Mouse (Mus musculus): ENCODE data around the gene Pald1. TPM values are rescaled to one million over a fixed set of nuclear protein-coding genes. Genes with fewer than 3 reads are reported as not detected.

The Pald1 gene
- polyA plus RNA-seq, 1 experiment from 2014 or later = 22.8 TPM

DNA sequence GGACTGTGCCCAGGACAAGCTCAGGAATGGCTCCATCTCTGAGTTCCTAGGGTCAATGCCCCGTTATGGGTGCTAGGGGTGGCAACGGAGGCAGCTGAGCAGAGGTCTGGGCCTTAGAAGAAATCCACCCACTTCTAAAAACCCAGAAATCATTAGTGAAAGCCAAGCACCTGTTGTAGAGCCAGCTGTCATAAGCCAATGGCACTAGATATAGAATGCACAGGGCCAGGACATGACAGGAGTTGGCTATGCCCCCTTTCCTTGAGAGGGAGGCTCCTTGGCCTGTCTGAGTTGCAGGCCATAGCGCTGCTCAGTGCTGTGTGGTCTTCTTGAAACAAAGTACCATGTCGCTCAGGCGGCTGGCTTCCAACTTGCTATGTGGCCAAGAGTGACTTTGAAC, 17.1 kb upstream of the Pald1 start:
- Histone ChIP-seq H3K9me3 (no peaks in the 10 kb centered on the region), H3K27me3 (peaks cover 2% of the 10 kb centered on the region; the same call in 1 of the 2 replicates), H3K36me3 (no peaks in the 10 kb centered on the region), H3K4me2 (no peak overlapping the region), H3K9ac (no peak overlapping the region), H3K4me1 (no peaks in the 10 kb centered on the region), H3K4me3 (no peak overlapping the region), H3K27ac (no peak overlapping the region)
- 83% methylated on average over 5 of the region's 5 CpGs for WGBS
- no peak for ATAC-seq (ENCODE audit: insufficient number of reproducible peaks, low FRiP score, low TSS enrichment, low read depth)

DNA sequence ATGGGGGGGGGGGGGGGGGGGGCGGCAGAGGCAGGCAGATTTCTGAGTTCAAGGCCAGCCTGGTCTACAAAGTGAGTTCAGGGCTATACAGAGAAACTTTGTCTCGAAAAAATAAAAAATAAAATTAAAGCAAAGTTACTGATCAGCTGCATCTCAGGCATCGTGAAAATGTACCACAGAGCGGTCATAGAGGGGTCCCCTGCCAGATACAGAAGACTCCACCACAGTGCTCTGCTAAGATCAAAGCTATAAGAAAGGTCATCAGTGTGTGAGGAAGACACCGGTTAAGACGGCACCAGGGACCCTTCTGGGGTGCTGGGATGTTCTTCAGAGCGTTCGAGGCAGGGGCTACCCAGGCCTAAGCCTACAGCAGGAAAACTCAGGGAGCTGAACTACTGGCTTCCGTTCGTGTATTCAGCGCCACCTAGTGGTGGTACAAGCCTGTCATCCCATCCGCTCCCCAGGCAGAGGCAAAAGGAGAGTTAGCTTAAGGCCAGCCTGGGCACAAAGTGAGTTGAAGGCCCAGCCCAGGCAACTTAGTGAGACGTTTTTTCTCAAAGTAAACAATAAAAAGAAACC, 15.9 kb upstream of the Pald1 start:
- H3K27me3 ChIP-seq = no peaks in the 10 kb centered on the region
- no peaks in the 10 kb centered on the region for H3K9me3 ChIP-seq
- H3K9ac ChIP-seq = no peak overlapping the region
- peaks cover 3% of the 10 kb centered on the region; the same call in 1 of the 2 replicates for H3K4me1 ChIP-seq
- no peak overlapping the region for H3K4me3 ChIP-seq
- 23% methylated on average over 13 of the region's 13 CpGs for WGBS
- peak; percentile 58; the same call in 1 of the 2 replicates for ATAC-seq (ENCODE audit: insufficient number of reproducible peaks, low FRiP score, low TSS enrichment, low read depth)
- H3K4me2 ChIP-seq = no peak overlapping the region
- no peak overlapping the region for H3K27ac ChIP-seq
- H3K36me3 ChIP-seq = no peaks in the 10 kb centered on the region

DNA sequence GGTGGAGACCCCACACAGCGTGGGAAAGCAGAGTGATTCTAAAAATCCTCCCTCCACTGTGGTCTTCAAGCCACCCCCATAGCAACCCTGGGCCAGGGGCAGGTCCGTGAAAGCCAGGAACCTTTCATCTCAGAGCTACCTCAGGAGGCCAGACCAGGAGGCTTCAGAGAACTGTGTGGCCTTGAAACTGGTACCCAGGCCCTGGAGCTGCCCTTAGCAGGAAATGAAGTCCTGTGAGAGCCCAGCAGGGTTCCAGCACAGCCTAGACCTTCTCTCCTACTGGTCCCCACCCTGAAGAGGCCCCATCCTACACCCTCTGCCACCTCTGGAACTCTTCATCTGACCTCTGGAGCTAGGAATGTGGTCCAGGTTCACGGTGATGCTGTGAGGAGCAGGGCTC, 14.8 kb upstream of the Pald1 start:
- H3K27me3 ChIP-seq = no peaks in the 10 kb centered on the region
- ATAC-seq (ENCODE audit: insufficient number of reproducible peaks, low FRiP score, low TSS enrichment, low read depth) = no peak
- no peaks in the 10 kb centered on the region for H3K9me3 ChIP-seq
- no peaks in the 10 kb centered on the region for H3K36me3 ChIP-seq
- no peak overlapping the region for H3K27ac ChIP-seq
- no peak overlapping the region for H3K9ac ChIP-seq
- no peak overlapping the region for H3K4me3 ChIP-seq
- H3K4me2 ChIP-seq = no peak overlapping the region
- 44% methylated on average over 3 of the region's 3 CpGs for WGBS
- H3K4me1 ChIP-seq = peaks cover 3% of the 10 kb centered on the region; the same call in 1 of the 2 replicates

DNA sequence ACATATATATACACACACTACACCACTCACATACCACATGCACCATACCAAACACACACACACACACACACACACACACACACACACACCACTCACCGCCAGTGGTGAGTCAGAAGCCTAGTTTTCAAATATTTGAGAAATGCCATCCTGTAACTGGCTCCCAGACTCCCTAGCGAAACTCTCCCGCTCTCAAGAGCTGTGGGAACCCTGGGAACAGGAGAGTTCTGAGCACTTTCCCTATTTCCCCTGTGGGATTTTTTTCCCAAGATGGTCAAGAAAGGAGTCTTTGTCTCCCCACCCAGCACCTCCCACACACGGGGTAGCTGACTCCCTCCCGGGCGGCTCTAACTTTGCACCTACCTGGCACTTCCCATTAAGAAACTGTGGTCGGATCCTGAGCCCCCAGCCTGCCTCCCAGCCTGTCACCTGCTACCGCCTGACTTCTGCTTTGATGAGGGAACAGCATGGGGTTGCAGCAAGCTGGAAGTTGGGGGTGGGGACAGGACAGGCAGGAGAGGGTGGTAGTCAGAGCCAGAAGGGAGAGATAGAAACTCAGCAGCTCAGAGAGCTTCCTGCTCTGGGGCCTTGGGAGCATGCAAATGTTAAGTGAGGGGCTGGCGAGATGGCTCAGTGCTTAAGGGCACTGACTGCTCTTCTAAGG, 11.3 kb upstream of the Pald1 start:
- no peaks in the 10 kb centered on the region for H3K9me3 ChIP-seq
- no peak overlapping the region for H3K4me2 ChIP-seq
- no peaks in the 10 kb centered on the region for H3K36me3 ChIP-seq
- 14% methylated on average over 9 of the region's 9 CpGs for WGBS
- no peak overlapping the region for H3K4me3 ChIP-seq
- no peak overlapping the region for H3K27ac ChIP-seq
- H3K27me3 ChIP-seq = no peaks in the 10 kb centered on the region
- peaks cover 10% of the 10 kb centered on the region for H3K4me1 ChIP-seq
- H3K9ac ChIP-seq = no peak overlapping the region
- no peak for ATAC-seq (ENCODE audit: insufficient number of reproducible peaks, low FRiP score, low TSS enrichment, low read depth)

DNA sequence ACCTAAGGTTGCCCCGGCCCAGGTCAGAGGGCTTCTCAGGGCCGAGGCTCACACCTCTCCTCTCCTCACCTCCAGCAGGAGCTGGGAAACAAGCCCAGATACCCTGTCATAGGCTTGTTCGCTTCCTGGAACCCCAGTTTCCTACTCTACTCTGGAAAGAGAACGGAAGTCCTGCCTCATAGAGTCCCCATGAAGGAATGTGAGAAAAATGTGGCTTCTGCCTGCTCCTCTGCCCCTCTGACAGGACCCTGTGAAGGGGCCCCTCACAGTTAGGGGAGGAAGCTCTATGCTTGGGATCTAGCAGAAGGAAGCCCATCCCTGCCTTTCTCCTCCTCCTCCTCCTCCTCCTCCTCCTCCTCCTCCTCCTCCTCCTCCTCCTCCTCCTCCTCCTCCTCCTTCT, 9.3 kb upstream of the Pald1 start:
- 32% methylated on average over 4 of the region's 4 CpGs for WGBS
- no peak overlapping the region for H3K4me2 ChIP-seq
- H3K27ac ChIP-seq = no peak overlapping the region
- H3K36me3 ChIP-seq = no peaks in the 10 kb centered on the region
- H3K9ac ChIP-seq = no peak overlapping the region
- H3K27me3 ChIP-seq = no peaks in the 10 kb centered on the region
- no peak overlapping the region for H3K4me3 ChIP-seq
- H3K4me1 ChIP-seq = peaks cover 10% of the 10 kb centered on the region
- no peaks in the 10 kb centered on the region for H3K9me3 ChIP-seq
- ATAC-seq (ENCODE audit: insufficient number of reproducible peaks, low FRiP score, low TSS enrichment, low read depth) = no peak

DNA sequence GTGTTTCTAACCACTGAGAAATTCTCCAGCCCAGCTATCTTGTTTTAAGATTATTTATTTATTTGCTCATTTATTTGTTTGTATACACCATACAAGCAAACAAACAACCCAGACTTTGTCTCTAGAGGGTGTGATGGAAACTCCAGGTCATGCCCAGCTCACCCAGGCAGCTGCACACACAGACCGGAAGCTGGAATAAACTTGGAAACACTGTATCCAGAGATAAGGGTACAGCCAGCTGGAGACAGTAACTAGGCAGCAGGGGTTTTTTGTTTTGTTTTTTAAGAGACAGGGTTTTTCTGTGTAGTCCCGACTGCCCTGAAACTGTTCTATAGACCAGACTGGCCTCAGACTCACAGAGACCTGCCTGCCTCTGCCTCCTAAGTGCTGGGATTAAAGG, 6.8 kb upstream of the Pald1 start:
- Histone ChIP-seq H3K4me1 (peaks cover 10% of the 10 kb centered on the region), H3K27ac (no peak overlapping the region), H3K9me3 (no peaks in the 10 kb centered on the region), H3K9ac (no peak overlapping the region), H3K4me2 (no peak overlapping the region), H3K4me3 (no peak overlapping the region), H3K36me3 (no peaks in the 10 kb centered on the region), H3K27me3 (no peaks in the 10 kb centered on the region)
- 72% methylated on average over 2 of the region's 2 CpGs for WGBS
- ATAC-seq (ENCODE audit: insufficient number of reproducible peaks, low FRiP score, low TSS enrichment, low read depth) = no peak

DNA sequence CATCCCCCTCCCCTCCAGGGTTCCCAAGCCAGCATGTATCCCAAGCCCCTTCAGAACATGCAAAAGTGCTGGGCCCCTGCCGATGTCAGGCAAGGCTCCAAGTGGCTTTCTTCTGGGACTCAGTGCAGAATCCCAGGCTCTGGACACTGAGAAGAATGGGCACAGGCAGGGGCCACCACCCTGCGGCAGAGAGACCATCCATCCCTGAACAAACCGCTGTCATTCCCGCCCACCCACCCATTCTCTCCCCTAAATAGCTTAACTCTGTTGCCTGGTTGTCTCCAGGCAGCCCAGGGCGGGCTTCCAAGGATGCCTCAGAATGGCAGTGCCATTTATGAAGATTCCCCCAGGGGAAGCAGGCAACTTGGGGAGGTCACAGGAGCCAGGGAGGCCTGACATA, 5.7 kb upstream of the Pald1 start:
- H3K27me3 ChIP-seq = no peaks in the 10 kb centered on the region
- H3K4me3 ChIP-seq = no peak overlapping the region

DNA sequence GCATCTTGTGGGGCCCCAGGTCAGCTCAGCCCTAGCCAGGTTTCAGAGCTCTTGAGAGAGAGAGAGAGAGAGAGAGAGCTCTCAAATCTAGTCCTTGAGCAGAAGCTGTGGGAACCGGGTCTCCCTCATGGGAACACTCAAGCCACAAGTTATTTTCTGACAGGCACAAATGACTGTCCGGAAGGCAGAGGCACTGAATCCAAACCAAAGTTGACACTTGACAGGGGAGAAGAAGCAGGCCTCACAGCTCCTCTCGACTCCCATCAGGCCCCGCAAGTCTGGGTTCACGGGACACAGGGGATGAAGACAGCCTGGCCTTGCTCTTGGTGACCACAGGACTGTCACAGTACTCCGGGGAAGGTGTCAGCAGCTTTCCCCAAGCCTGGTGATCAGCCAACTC, 3.0 kb upstream of the Pald1 start:
- H3K4me2 ChIP-seq = no peak overlapping the region
- no peak overlapping the region for H3K27ac ChIP-seq
- H3K36me3 ChIP-seq = no peaks in the 10 kb centered on the region
- H3K27me3 ChIP-seq = no peaks in the 10 kb centered on the region
- H3K4me3 ChIP-seq = no peak overlapping the region
- no peak for ATAC-seq (ENCODE audit: insufficient number of reproducible peaks, low FRiP score, low TSS enrichment, low read depth)
- H3K9me3 ChIP-seq = no peaks in the 10 kb centered on the region
- no peak overlapping the region for H3K9ac ChIP-seq
- peaks cover 24% of the 10 kb centered on the region for H3K4me1 ChIP-seq
- 51% methylated on average over 6 of the region's 6 CpGs for WGBS

More for the DNA sequence above, 5.7 kb upstream of the Pald1 start:
- 69% methylated on average over 5 of the region's 5 CpGs for WGBS
- Histone ChIP-seq H3K36me3 (no peaks in the 10 kb centered on the region), H3K9ac (no peak overlapping the region), H3K27ac (no peak overlapping the region), H3K4me2 (no peak overlapping the region), H3K9me3 (no peaks in the 10 kb centered on the region), H3K4me1 (peaks cover 10% of the 10 kb centered on the region)
- ATAC-seq (ENCODE audit: insufficient number of reproducible peaks, low FRiP score, low TSS enrichment, low read depth) = no peak

DNA sequence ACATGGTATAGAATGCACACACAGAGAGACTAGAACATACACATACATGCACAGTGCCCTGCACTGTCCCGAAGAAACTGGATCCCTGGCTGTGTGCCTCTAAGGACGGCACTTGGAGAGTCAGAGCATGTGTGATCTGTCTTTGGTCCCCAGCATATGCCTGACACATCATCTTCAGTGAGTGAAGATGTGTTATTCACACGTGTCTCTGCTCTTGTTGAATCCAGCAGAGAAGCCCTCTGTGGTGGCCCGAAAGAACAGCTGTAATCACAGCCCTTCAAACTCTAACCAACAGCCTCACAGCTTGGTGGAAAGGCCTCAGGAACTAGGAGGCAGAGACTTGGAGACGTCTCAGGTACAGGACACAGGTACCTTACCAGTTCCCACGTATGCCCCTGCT, 1.8 kb upstream of the Pald1 start:
- no peaks in the 10 kb centered on the region for H3K27me3 ChIP-seq
- no peaks in the 10 kb centered on the region for H3K9me3 ChIP-seq
- no peak for ATAC-seq (ENCODE audit: insufficient number of reproducible peaks, low FRiP score, low TSS enrichment, low read depth)
- WGBS = 78% methylated on average over 6 of the region's 6 CpGs
- no peak overlapping the region for H3K4me3 ChIP-seq
- H3K36me3 ChIP-seq = no peaks in the 10 kb centered on the region
- H3K27ac ChIP-seq = no peak overlapping the region
- no peak overlapping the region for H3K4me2 ChIP-seq
- H3K4me1 ChIP-seq = peaks cover 34% of the 10 kb centered on the region
- no peak overlapping the region for H3K9ac ChIP-seq

DNA sequence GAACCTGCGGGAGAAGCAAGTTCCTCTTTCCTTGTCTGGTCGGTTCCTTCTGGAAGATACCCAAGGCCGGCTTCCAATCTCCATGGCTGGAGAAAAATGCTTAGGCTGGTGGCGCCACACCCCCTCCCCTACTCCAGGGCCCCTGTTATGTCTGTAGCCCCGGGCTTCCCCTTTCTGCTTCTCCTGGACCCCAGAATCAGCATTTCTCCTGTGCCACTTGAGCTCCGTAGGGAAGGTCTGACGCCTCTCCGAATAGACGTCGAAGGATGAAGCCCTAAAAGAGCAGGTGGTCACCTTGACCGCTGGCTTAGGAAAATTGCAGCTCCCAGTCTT, 351 bp upstream of the Pald1 start:
- H3K4me3 ChIP-seq = peak overlapping the region; percentile 71
- peak overlapping the region; percentile 89 for H3K4me2 ChIP-seq
- peaks cover 47% of the 10 kb centered on the region for H3K4me1 ChIP-seq
- no peak for ATAC-seq (ENCODE audit: insufficient number of reproducible peaks, low FRiP score, low TSS enrichment, low read depth)
- H3K27ac ChIP-seq = peak overlapping the region; percentile 64
- H3K27me3 ChIP-seq = no peaks in the 10 kb centered on the region
- H3K36me3 ChIP-seq = no peaks in the 10 kb centered on the region
- H3K9me3 ChIP-seq = no peaks in the 10 kb centered on the region
- WGBS = 2% methylated on average over 11 of the region's 11 CpGs
- H3K9ac ChIP-seq = peak overlapping the region; percentile 65

DNA sequence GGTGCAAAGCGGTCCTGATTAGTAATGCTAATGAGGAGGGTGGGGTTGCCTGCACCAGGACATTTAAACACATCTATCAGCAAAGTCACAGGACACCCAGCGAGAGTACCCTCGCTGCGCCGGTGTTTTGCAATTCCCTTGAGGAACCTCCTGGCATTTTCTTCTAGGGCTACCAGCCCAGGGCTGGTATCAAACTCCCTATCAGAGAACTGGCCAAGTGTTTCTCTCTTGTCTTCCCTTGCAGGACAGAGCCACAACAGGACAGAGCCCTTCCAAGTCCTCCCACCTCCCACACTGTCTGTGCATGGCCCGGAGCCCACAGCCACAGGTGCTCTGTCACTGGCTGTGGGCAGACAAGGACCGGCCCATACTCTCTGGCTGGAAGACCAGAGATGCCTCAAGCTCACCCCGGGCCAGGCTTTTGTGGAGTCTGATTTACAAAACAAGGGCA, 1.0 kb downstream of the Pald1 start:
- peaks cover 50% of the 10 kb centered on the region for H3K4me1 ChIP-seq
- 0 out of 2 replicates have a peak overlapping the region, but pooled peaks have one; percentile 64 for H3K27ac ChIP-seq
- H3K4me2 ChIP-seq = peak overlapping the region; percentile 89
- H3K9ac ChIP-seq = peak overlapping the region; percentile 65
- H3K27me3 ChIP-seq = no peaks in the 10 kb centered on the region
- no peaks in the 10 kb centered on the region for H3K36me3 ChIP-seq
- H3K9me3 ChIP-seq = no peaks in the 10 kb centered on the region
- peak overlapping the region; percentile 71 for H3K4me3 ChIP-seq
- 7% methylated on average over 8 of the region's 8 CpGs for WGBS
- ATAC-seq (ENCODE audit: insufficient number of reproducible peaks, low FRiP score, low TSS enrichment, low read depth) = no peak

DNA sequence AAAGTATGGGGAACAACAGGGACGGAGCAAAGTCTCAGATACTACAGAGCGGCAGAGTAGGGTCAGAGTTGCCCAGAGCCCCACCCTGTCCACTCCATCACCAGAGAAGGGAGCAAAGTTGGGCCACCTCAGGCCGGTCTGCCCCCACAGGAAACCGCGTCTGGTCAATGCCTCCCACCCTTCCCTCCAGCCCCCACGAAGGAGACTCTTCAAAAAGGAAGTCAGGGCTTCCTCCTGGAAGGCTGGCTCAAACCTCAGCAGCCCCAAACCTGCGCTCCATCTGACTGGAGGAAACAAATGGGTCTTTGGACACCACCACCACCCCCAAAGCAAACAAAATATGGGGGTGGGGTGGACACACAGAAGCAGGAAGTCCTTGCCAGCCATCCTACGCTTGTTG, 1.5 kb downstream of the Pald1 start:
- WGBS = 19% methylated on average over 8 of the region's 8 CpGs
- Histone ChIP-seq H3K27me3 (no peaks in the 10 kb centered on the region), H3K9ac (no peak overlapping the region), H3K9me3 (no peaks in the 10 kb centered on the region), H3K36me3 (no peaks in the 10 kb centered on the region), H3K4me2 (peak overlapping the region; percentile 89), H3K4me3 (peak overlapping the region; percentile 71), H3K27ac (peak overlapping the region; percentile 12; the same call in 1 of the 2 replicates), H3K4me1 (peaks cover 51% of the 10 kb centered on the region)
- ATAC-seq (ENCODE audit: insufficient number of reproducible peaks, low FRiP score, low TSS enrichment, low read depth) = no peak
